Mouse (Mus musculus): ENCODE measurements around the gene Brpf3. TPM values are rescaled to one million over a fixed set of nuclear protein-coding genes. Genes with fewer than 3 reads are reported as not detected.

Brpf3 gene
- polyA plus RNA-seq, 1 experiment from 2014 or later, result 17.3 TPM

GRCm38 (mm10) chr17:28850511-28850910 lies 49.6 kb downstream of the Brpf3 start:
- DNase-seq (ENCODE audit: low spot score) (no peak), ATAC-seq (replicated peaks; ENCODE audit: low FRiP score) (no peak)
- Histone ChIP-seq H3K4me1 (replicated peaks; ENCODE audit: control insufficient read depth, insufficient read depth, low read length) (no peaks in the 10 kb centered on the region), H3K27ac (ENCODE audit: low read depth, low read length) (no peak overlapping the region), H3K4me2 (ENCODE audit: low read depth, low read length, severe bottlenecking) (no peak overlapping the region), H3K27me3 (ENCODE audit: control insufficient read depth, insufficient read depth, low read length) (no peaks in the 10 kb centered on the region), H3K9ac (ENCODE audit: low read length) (no peak overlapping the region), H3K9me3 (ENCODE audit: control insufficient read depth, low read length) (no peaks in the 10 kb centered on the region; the same call in 1 of the 2 replicates), H3K4me3 (ENCODE audit: low read depth, low read length) (no peak overlapping the region), H3K36me3 (ENCODE audit: control insufficient read depth, insufficient read depth, low read length) (no peaks in the 10 kb centered on the region)
- 93% methylated on average over 5 of the region's 5 CpGs for WGBS

- H3K4me1 ChIP-seq (replicated peaks; ENCODE audit: control insufficient read depth, insufficient read depth, low read length), result no peaks in the 10 kb centered on the region
- no peak overlapping the region for H3K4me3 ChIP-seq (ENCODE audit: low read depth, low read length)
- no peak overlapping the region for H3K27ac ChIP-seq (ENCODE audit: low read depth, low read length)
- H3K27me3 ChIP-seq (ENCODE audit: control insufficient read depth, insufficient read depth, low read length), result no peaks in the 10 kb centered on the region
- 79% methylated on average over 7 of the region's 7 CpGs for WGBS
- no peak overlapping the region for H3K9ac ChIP-seq (ENCODE audit: low read length)
- H3K9me3 ChIP-seq (ENCODE audit: control insufficient read depth, low read length), result no peaks in the 10 kb centered on the region; the same call in 1 of the 2 replicates
- no peaks in the 10 kb centered on the region for H3K36me3 ChIP-seq (ENCODE audit: control insufficient read depth, insufficient read depth, low read length)
- ATAC-seq (replicated peaks; ENCODE audit: low FRiP score) (no peak), DNase-seq (ENCODE audit: low spot score) (no peak)
- no peak overlapping the region for H3K4me2 ChIP-seq (ENCODE audit: low read depth, low read length, severe bottlenecking)
Observed at GRCm38 (mm10) chr17:28854377-28854776, 53.5 kb downstream of the Brpf3 start.

- DNase-seq (ENCODE audit: low spot score), result no peak
- 83% methylated on average over 9 of the region's 9 CpGs for WGBS
- no peak for ATAC-seq (replicated peaks; ENCODE audit: low FRiP score)
- Histone ChIP-seq H3K9me3 (ENCODE audit: control insufficient read depth, low read length) (no peaks in the 10 kb centered on the region; the same call in 1 of the 2 replicates), H3K9ac (ENCODE audit: low read length) (no peak overlapping the region), H3K4me3 (ENCODE audit: low read depth, low read length) (no peak overlapping the region), H3K4me1 (replicated peaks; ENCODE audit: control insufficient read depth, insufficient read depth, low read length) (no peaks in the 10 kb centered on the region), H3K27ac (ENCODE audit: low read depth, low read length) (no peak overlapping the region), H3K27me3 (ENCODE audit: control insufficient read depth, insufficient read depth, low read length) (no peaks in the 10 kb centered on the region), H3K36me3 (ENCODE audit: control insufficient read depth, insufficient read depth, low read length) (no peaks in the 10 kb centered on the region), H3K4me2 (ENCODE audit: low read depth, low read length, severe bottlenecking) (no peak overlapping the region)
Observed at GRCm38 (mm10) chr17:28855166-28855885, 54.4 kb downstream of the Brpf3 start.

- no peaks in the 10 kb centered on the region; the same call in 1 of the 2 replicates for H3K9me3 ChIP-seq (ENCODE audit: control insufficient read depth, low read length)
Observed at GRCm38 (mm10) chr17:28856030-28856429, 55.1 kb downstream of the Brpf3 start.

GRCm38 (mm10) chr17:28858205-28858604 lies 57.3 kb downstream of the Brpf3 start, which contains the start of gene Pnpla1:
Gene Pnpla1 (plus strand): TSS chr17:28858411.
- DNase-seq (ENCODE audit: low spot score), result peak; percentile 62
- Histone ChIP-seq H3K36me3 (ENCODE audit: control insufficient read depth, insufficient read depth, low read length) (no peaks in the 10 kb centered on the region), H3K4me3 (ENCODE audit: low read depth, low read length) (no peak within 1 kb of the TSS), H3K27ac (ENCODE audit: low read depth, low read length) (no peak within 1 kb of the TSS), H3K9ac (ENCODE audit: low read length) (no peak within 1 kb of the TSS), H3K27me3 (ENCODE audit: control insufficient read depth, insufficient read depth, low read length) (no peaks in the 10 kb centered on the region), H3K4me1 (replicated peaks; ENCODE audit: control insufficient read depth, insufficient read depth, low read length) (no peaks in the 10 kb centered on the region), H3K4me2 (ENCODE audit: low read depth, low read length, severe bottlenecking) (no peak within 1 kb of the TSS), H3K9me3 (ENCODE audit: control insufficient read depth, low read length) (no peaks in the 10 kb centered on the region; the same call in 1 of the 2 replicates)
- 39% methylated on average over 12 of the region's 12 CpGs for WGBS
- ATAC-seq (replicated peaks; ENCODE audit: low FRiP score), result no peak

More at GRCm38 (mm10) chr17:28856030-28856429, 55.1 kb downstream of the Brpf3 start:
- Histone ChIP-seq H3K27me3 (ENCODE audit: control insufficient read depth, insufficient read depth, low read length) (no peaks in the 10 kb centered on the region), H3K4me3 (ENCODE audit: low read depth, low read length) (no peak overlapping the region), H3K36me3 (ENCODE audit: control insufficient read depth, insufficient read depth, low read length) (no peaks in the 10 kb centered on the region), H3K9ac (ENCODE audit: low read length) (no peak overlapping the region), H3K4me2 (ENCODE audit: low read depth, low read length, severe bottlenecking) (no peak overlapping the region), H3K4me1 (replicated peaks; ENCODE audit: control insufficient read depth, insufficient read depth, low read length) (no peaks in the 10 kb centered on the region), H3K27ac (ENCODE audit: low read depth, low read length) (no peak overlapping the region)
- no peak for DNase-seq (ENCODE audit: low spot score)
- ATAC-seq (replicated peaks; ENCODE audit: low FRiP score), result no peak
- WGBS, result 66% methylated on average over 3 of the region's 3 CpGs

- Histone ChIP-seq H3K9me3 (ENCODE audit: control insufficient read depth, low read length) (no peaks in the 10 kb centered on the region), H3K9ac (ENCODE audit: low read length) (no peak overlapping the region), H3K36me3 (ENCODE audit: control insufficient read depth, insufficient read depth, low read length) (no peaks in the 10 kb centered on the region), H3K4me2 (ENCODE audit: low read depth, low read length, severe bottlenecking) (no peak overlapping the region), H3K4me3 (ENCODE audit: low read depth, low read length) (no peak overlapping the region), H3K4me1 (replicated peaks; ENCODE audit: control insufficient read depth, insufficient read depth, low read length) (no peaks in the 10 kb centered on the region), H3K27me3 (ENCODE audit: control insufficient read depth, insufficient read depth, low read length) (no peaks in the 10 kb centered on the region), H3K27ac (ENCODE audit: low read depth, low read length) (no peak overlapping the region)
- ATAC-seq (replicated peaks; ENCODE audit: low FRiP score), result no peak
- WGBS, result 78% methylated on average over 7 of the region's 7 CpGs
- DNase-seq (ENCODE audit: low spot score), result no peak
Observed at GRCm38 (mm10) chr17:28863926-28864325, 63.0 kb downstream of the Brpf3 start.

GRCm38 (mm10) chr17:28864464-28864863 lies 63.6 kb downstream of the Brpf3 start:
- H3K9ac ChIP-seq (ENCODE audit: low read length), result no peak overlapping the region
- DNase-seq (ENCODE audit: low spot score) (no peak), ATAC-seq (replicated peaks; ENCODE audit: low FRiP score) (no peak)
- no peak overlapping the region for H3K4me2 ChIP-seq (ENCODE audit: low read depth, low read length, severe bottlenecking)
- no peaks in the 10 kb centered on the region for H3K27me3 ChIP-seq (ENCODE audit: control insufficient read depth, insufficient read depth, low read length)
- H3K4me3 ChIP-seq (ENCODE audit: low read depth, low read length), result no peak overlapping the region
- H3K4me1 ChIP-seq (replicated peaks; ENCODE audit: control insufficient read depth, insufficient read depth, low read length), result no peaks in the 10 kb centered on the region
- H3K36me3 ChIP-seq (ENCODE audit: control insufficient read depth, insufficient read depth, low read length), result no peaks in the 10 kb centered on the region
- WGBS, result 83% methylated on average over 6 of the region's 6 CpGs
- H3K9me3 ChIP-seq (ENCODE audit: control insufficient read depth, low read length), result no peaks in the 10 kb centered on the region
- H3K27ac ChIP-seq (ENCODE audit: low read depth, low read length), result no peak overlapping the region

- no peak for DNase-seq (ENCODE audit: low spot score)
- H3K27ac ChIP-seq (ENCODE audit: low read depth, low read length), result no peak overlapping the region
- ATAC-seq (replicated peaks; ENCODE audit: low FRiP score), result no peak
- no peaks in the 10 kb centered on the region for H3K36me3 ChIP-seq (ENCODE audit: control insufficient read depth, insufficient read depth, low read length)
- H3K9me3 ChIP-seq (ENCODE audit: control insufficient read depth, low read length), result no peaks in the 10 kb centered on the region
- H3K9ac ChIP-seq (ENCODE audit: low read length), result no peak overlapping the region
- no peaks in the 10 kb centered on the region for H3K4me1 ChIP-seq (replicated peaks; ENCODE audit: control insufficient read depth, insufficient read depth, low read length)
- H3K27me3 ChIP-seq (ENCODE audit: control insufficient read depth, insufficient read depth, low read length), result no peaks in the 10 kb centered on the region
- no peak overlapping the region for H3K4me2 ChIP-seq (ENCODE audit: low read depth, low read length, severe bottlenecking)
- no peak overlapping the region for H3K4me3 ChIP-seq (ENCODE audit: low read depth, low read length)
Observed at GRCm38 (mm10) chr17:28866921-28867320, 66.0 kb downstream of the Brpf3 start.

- H3K4me1 ChIP-seq (replicated peaks; ENCODE audit: control insufficient read depth, insufficient read depth, low read length), result no peaks in the 10 kb centered on the region
- H3K27ac ChIP-seq (ENCODE audit: low read depth, low read length), result no peak overlapping the region
- no peak overlapping the region for H3K4me2 ChIP-seq (ENCODE audit: low read depth, low read length, severe bottlenecking)
- no peaks in the 10 kb centered on the region for H3K36me3 ChIP-seq (ENCODE audit: control insufficient read depth, insufficient read depth, low read length)
- H3K27me3 ChIP-seq (ENCODE audit: control insufficient read depth, insufficient read depth, low read length), result no peaks in the 10 kb centered on the region
- WGBS, result 91% methylated on average over 4 of the region's 4 CpGs
- no peak for DNase-seq (ENCODE audit: low spot score)
- H3K4me3 ChIP-seq (ENCODE audit: low read depth, low read length), result no peak overlapping the region
- no peak for ATAC-seq (replicated peaks; ENCODE audit: low FRiP score)
- no peak overlapping the region for H3K9ac ChIP-seq (ENCODE audit: low read length)
- H3K9me3 ChIP-seq (ENCODE audit: control insufficient read depth, low read length), result no peaks in the 10 kb centered on the region
Observed at GRCm38 (mm10) chr17:28867381-28867780, 66.5 kb downstream of the Brpf3 start.
